ENCODE assay signal across 14 mouse cellular contexts in genomic region chr5:103736553-103737207, GRCm38 (mm10). TPM values are rescaled to one million over a fixed set of nuclear protein-coding genes. Genes with fewer than 3 reads are reported as not detected.
A peak's percentile ranks its signal among the peaks of the same experiment; 100 is the strongest.
DNase-seq lines count a peak whose midpoint lies in the region; ATAC-seq and TF ChIP-seq lines count a peak whose summit lies in the region.
"Had no signal": no experiment of that assay in that cellular context is flagged by ENCODE, and none has a peak within 500 bp of the region (broad histone marks: within the 10 kb centered on the region; RNA-seq: fewer than 3 reads in every experiment).

No protein-coding gene starts in this region.

- peak overlapping the region; percentile 86 for H3K4me2 ChIP-seq in liver, embryonic 14.5 days (ENCODE audit: low read depth)
- H3K4me2 ChIP-seq in intestine, postnatal 0 days (replicated peaks; ENCODE audit: low read depth), result no peak overlapping the region
- H3K4me2 ChIP-seq: embryonic facial prominence, embryonic 13.5 days; forebrain, embryonic 12.5 days had no signal

- H3K27me3 ChIP-seq in kidney, adult 2 months (replicated peaks; ENCODE audit: control insufficient read depth, insufficient read depth, low read length), result no peaks in the 10 kb centered on the region
- H3K27me3 ChIP-seq in MEL (ENCODE audit: control insufficient read depth in 1 of 2, insufficient read depth in 2 of 2, low read length in 2 of 2), result no peaks in the 10 kb centered on the region
- no peaks in the 10 kb centered on the region for H3K27me3 ChIP-seq in liver, embryonic 14.5 days (ENCODE audit: control insufficient read depth, insufficient read depth, low read length)
- no peaks in the 10 kb centered on the region for H3K27me3 ChIP-seq in intestine, postnatal 0 days (replicated peaks; ENCODE audit: control insufficient read depth, insufficient read depth, low read length)

- no peak overlapping the region for H3K4me3 ChIP-seq in kidney, adult 2 months (ENCODE audit: insufficient read depth, low read depth, low read length)
- H3K4me3 ChIP-seq in MEL (ENCODE audit: control insufficient read depth in 1 of 2, insufficient read depth in 1 of 2, low read depth in 2 of 2, low read length in 2 of 2), result peak overlapping the region; percentile 34 to 35
- H3K4me3 ChIP-seq in liver, embryonic 14.5 days (ENCODE audit: insufficient read depth in 1 of 2, low read depth in 2 of 2, low read length in 2 of 2), result peak overlapping the region in 1 of 2 experiments; percentile 22; a peak in 1 of 4 replicates
- H3K4me3 ChIP-seq in intestine, postnatal 0 days (ENCODE audit: low read depth, low read length), result no peak overlapping the region
- H3K4me3 ChIP-seq: embryonic facial prominence, embryonic 13.5 days; forebrain, embryonic 12.5 days; midbrain, embryonic 10.5 days had no signal

- H3K36me3 ChIP-seq in kidney, adult 2 months (ENCODE audit: control insufficient read depth, insufficient read depth, low read length), result no peaks in the 10 kb centered on the region
- peaks cover 0 to 34% of the 10 kb centered on the region in 2 experiments; a peak in 2 of 4 replicates for H3K36me3 ChIP-seq in MEL (ENCODE audit: control insufficient read depth in 1 of 2, insufficient read depth in 2 of 2, low read length in 2 of 2)
- no peaks in the 10 kb centered on the region for H3K36me3 ChIP-seq in liver, embryonic 14.5 days (replicated peaks; ENCODE audit: control insufficient read depth, insufficient read depth, low read depth)
- H3K36me3 ChIP-seq in intestine, postnatal 0 days (ENCODE audit: control insufficient read depth, insufficient read depth), result no peaks in the 10 kb centered on the region
- H3K36me3 ChIP-seq: embryonic facial prominence, embryonic 13.5 days; forebrain, embryonic 12.5 days; midbrain, embryonic 10.5 days had no signal

- TF ChIP-seq CTCF in kidney, adult 2 months (conservative IDR thresholded peaks at IDR 0.05; ENCODE audit: insufficient read depth, insufficient read length, low read depth, low read length), result no peak
- no peak for TF ChIP-seq CTCF in MEL (IDR thresholded peaks at IDR 0.05 in 2 of 3, conservative IDR thresholded peaks at IDR 0.05 in 1 of 3; ENCODE audit: control insufficient read depth in 1 of 3, insufficient read depth in 1 of 3, low read depth in 2 of 3, low read length in 3 of 3, poor library complexity in 1 of 3, severe bottlenecking in 1 of 3)
- TF ChIP-seq CTCF in liver, embryonic 14.5 days (IDR thresholded peaks at IDR 0.05; ENCODE audit: low read depth), result no peak
- no peak for TF ChIP-seq CTCF in intestine, postnatal 0 days (IDR thresholded peaks at IDR 0.05; ENCODE audit: low read depth)

- ATAC-seq in liver, embryonic 14.5 days (ENCODE audit: insufficient read depth), result no peak
- ATAC-seq in intestine, postnatal 0 days, result no peak; the same call in 1 of the 2 replicates
- ATAC-seq: hindbrain, embryonic 16.5 days had no signal

- H3K4me1 ChIP-seq in kidney, adult 2 months (ENCODE audit: control insufficient read depth, insufficient read depth, low read length), result peaks cover 17% of the 10 kb centered on the region
- H3K4me1 ChIP-seq in MEL (ENCODE audit: control insufficient read depth in 1 of 2, insufficient read depth in 2 of 2, low read length in 2 of 2), result peaks cover 2 to 27% of the 10 kb centered on the region in 2 experiments
- H3K4me1 ChIP-seq in liver, embryonic 14.5 days (replicated peaks; ENCODE audit: control insufficient read depth in 2 of 2, insufficient read depth in 2 of 2, low read length in 1 of 2), result peaks cover 69 to 73% of the 10 kb centered on the region in 2 experiments
- 0 out of 2 replicates have a peak, but pooled peaks cover 6% of the 10 kb centered on the region for H3K4me1 ChIP-seq in intestine, postnatal 0 days (replicated peaks; ENCODE audit: control insufficient read depth, insufficient read depth, low read length)
- H3K4me1 ChIP-seq: forebrain, embryonic 12.5 days; midbrain, embryonic 10.5 days had no signal

- 63% methylated on average over 6 of the region's 6 CpGs for WGBS in kidney, adult 2 months
- WGBS in liver, embryonic 14.5 days (ENCODE audit: insufficient replicate concordance), result 24% methylated on average over 6 of the region's 6 CpGs
- 48% methylated on average over 6 of the region's 6 CpGs for WGBS in intestine, postnatal 0 days

- 0 out of 4 replicates have a peak, but pooled peaks of 1 of the 2 experiments have one; percentile 35 for TF ChIP-seq EP300 in MEL (IDR thresholded peaks at IDR 0.05; ENCODE audit: low read depth in 1 of 2, low read length in 2 of 2)
- no peak for TF ChIP-seq EP300 in liver, embryonic 14.5 days (IDR thresholded peaks at IDR 0.05; ENCODE audit: low read depth)

- no peak for TF ChIP-seq RAD21 in MEL (IDR thresholded peaks at IDR 0.05; ENCODE audit: low read depth, low read length)

- TF ChIP-seq POLR2A in kidney, adult 2 months (IDR thresholded peaks at IDR 0.05; ENCODE audit: low read depth, low read length), result no peak
- TF ChIP-seq POLR2A in MEL (IDR thresholded peaks at IDR 0.05; ENCODE audit: control insufficient read depth in 1 of 2, insufficient read depth in 1 of 2, low read depth in 1 of 2, low read length in 2 of 2, poor library complexity in 1 of 2), result no peak

- peak overlapping the region; percentile 65 for H3K9ac ChIP-seq in MEL (ENCODE audit: control insufficient read depth, low read depth, low read length, poor library complexity, severe bottlenecking)
- peak overlapping the region; percentile 72 for H3K9ac ChIP-seq in liver, embryonic 14.5 days (replicated peaks)
- H3K9ac ChIP-seq in intestine, postnatal 0 days (ENCODE audit: low read depth, low read length), result no peak overlapping the region
- H3K9ac ChIP-seq: embryonic facial prominence, embryonic 13.5 days; forebrain, embryonic 12.5 days had no signal

- no peak for DNase-seq in kidney, adult 2 months
- no peak for DNase-seq in kidney, adult 11 months
- no peak for DNase-seq in MEL (ENCODE audit: low read depth, low spot score)
- no peak for DNase-seq in liver, embryonic 14.5 days (ENCODE audit: low read depth in 3 of 3, low spot score in 3 of 3)
- no peak for DNase-seq in kidney, postnatal 4 days
- no peak for DNase-seq in ovary, postnatal 10 days (ENCODE audit: low spot score)
- DNase-seq: cerebellum, adult 2 months; right cerebral cortex, postnatal 14 days; thymus, adult 18-20 months had no signal

- 0 out of 2 replicates have a peak overlapping the region, but pooled peaks have one; percentile 37 for H3K27ac ChIP-seq in kidney, adult 2 months (ENCODE audit: insufficient read depth, low read depth, low read length)
- peak overlapping the region; percentile 79 for H3K27ac ChIP-seq in MEL (ENCODE audit: control insufficient read depth, low read depth, low read length)
- peak overlapping the region; percentile 98 for H3K27ac ChIP-seq in liver, embryonic 14.5 days
- no peak overlapping the region for H3K27ac ChIP-seq in intestine, postnatal 0 days (ENCODE audit: low read depth, low read length)
- H3K27ac ChIP-seq: embryonic facial prominence, embryonic 13.5 days; forebrain, embryonic 12.5 days; midbrain, embryonic 10.5 days had no signal

- no peaks in the 10 kb centered on the region for H3K79me2 ChIP-seq in MEL (ENCODE audit: control insufficient read depth, insufficient read depth, low read length, poor library complexity)

- no peaks in the 10 kb centered on the region for H3K9me3 ChIP-seq in MEL (replicated peaks; ENCODE audit: insufficient read depth, low read length)
- no peaks in the 10 kb centered on the region for H3K9me3 ChIP-seq in liver, embryonic 14.5 days (ENCODE audit: control insufficient read depth, low read length)
- no peaks in the 10 kb centered on the region for H3K9me3 ChIP-seq in intestine, postnatal 0 days (ENCODE audit: control insufficient read depth)
- H3K9me3 ChIP-seq: embryonic facial prominence, embryonic 13.5 days; forebrain, embryonic 12.5 days; midbrain, embryonic 10.5 days had no signal

TF ChIP-seq in MEL, 35 proteins besides CTCF, POLR2A, EP300 and RAD21 (continues in another document):
- TF ChIP-seq BHLHE40 (IDR thresholded peaks at IDR 0.05; ENCODE audit: borderline replicate concordance, low read depth, low read length) (no peak), POLR2AphosphoS5 (IDR thresholded peaks at IDR 0.05; ENCODE audit: borderline replicate concordance, low read depth, low read length) (no peak), HCFC1 (IDR thresholded peaks at IDR 0.05; ENCODE audit: low read depth, low read length) (no peak), RCOR1 (IDR thresholded peaks at IDR 0.05; ENCODE audit: low read depth, low read length) (peak; percentile 58), GABPA (IDR thresholded peaks at IDR 0.05; ENCODE audit: low read depth, low read length) (no peak), GATA1 (IDR thresholded peaks at IDR 0.05; ENCODE audit: low read depth, low read length) (peak; percentile 59), MAX (IDR thresholded peaks at IDR 0.05; ENCODE audit: low read length) (no peak), TAL1 (IDR thresholded peaks at IDR 0.05; ENCODE audit: low read length) (no peak), JUND (IDR thresholded peaks at IDR 0.05; ENCODE audit: low read depth, low read length) (no peak), CHD2 (IDR thresholded peaks at IDR 0.05; ENCODE audit: low read length) (no peak), MYC (IDR thresholded peaks at IDR 0.05; ENCODE audit: low read depth, low read length) (no peak), MXI1 (IDR thresholded peaks at IDR 0.05; ENCODE audit: low read depth, low read length) (0 out of 2 replicates have a peak, but pooled peaks have one; percentile 3), ZMIZ1 (IDR thresholded peaks at IDR 0.05; ENCODE audit: low read depth, low read length) (no peak), MAZ (IDR thresholded peaks at IDR 0.05; ENCODE audit: low read depth, low read length) (no peak), E2F4 (IDR thresholded peaks at IDR 0.05; ENCODE audit: borderline replicate concordance, low read depth, low read length) (no peak), ELF1 (IDR thresholded peaks at IDR 0.05; ENCODE audit: low read depth, low read length) (no peak), UBTF (IDR thresholded peaks at IDR 0.05; ENCODE audit: borderline replicate concordance, insufficient read depth, low read depth, low read length) (no peak), ZNF384 (IDR thresholded peaks at IDR 0.05; ENCODE audit: low read depth, low read length) (peak; percentile 94), ZKSCAN1 (IDR thresholded peaks at IDR 0.05; ENCODE audit: low read depth, low read length) (no peak), ZC3H11A (IDR thresholded peaks at IDR 0.05; ENCODE audit: low read depth, low read length) (no peak), SMC3 (IDR thresholded peaks at IDR 0.05; ENCODE audit: low read depth, low read length) (no peak)

RNA-seq across cellular contexts. Expression of gene Aff1, which starts 44.5 kb away (rescaled TPM):
- 13.2 and 16.8 TPM in 2 replicates for polyA plus RNA-seq in kidney, adult 2 months (2012; rRNA removed)
- 5.4 and 7.8 TPM in 2 replicates for total RNA-seq in MEL (2012; rRNA removed)
- polyA plus RNA-seq in MEL (2012; ENCODE audit: insufficient read depth in 1 of 2, insufficient read length in 2 of 2, low read depth in 1 of 2, low replicate concordance in 2 of 2, missing spikeins in 1 of 2), result 10 to 100 TPM in 1 of 2 experiments, not detected in 1; 13.4 TPM
- 5.6 and 7.0 TPM in 2 replicates for polyA plus RNA-seq in liver, embryonic 14.5 days (2012; rRNA removed)
- polyA plus RNA-seq in liver, embryonic 14.5 days (2014; fragmentation: Nextera tagmentation; extraction: Ambion mirVana), result 17.1 and 19.2 TPM in 2 replicates
- 5.8 and 6.8 TPM in 2 replicates for polyA plus RNA-seq in intestine, postnatal 0 days (2015; fragmentation: Nextera tagmentation; extraction: Ambion mirVana)

Comparison
In these comparisons a context has a peak if more than half of its experiments do, and no peak if none do; other contexts are left out.
1. H3K4me3 ChIP-seq: peak in MEL (2 of 2); none in kidney, adult 2 months (single experiment) and intestine, postnatal 0 days (single experiment).